Mouse (Mus musculus) neural tube, embryonic 14.5 days (tissue): ENCODE measurements at regions not wholly inside any gene's neighbourhood (a gene's known extent, or its start where the extent isn't known, plus 50 kb on each side); places are given as distances from the start of the nearest gene placed in this dataset.

Experiments
- ATAC-seq: fragments of 200-750 bp; cut with Nextera tagmentation; 2 replicates; pipeline ENCODE4 v1.8.0; 2017; ENCODE audit warnings: low read depth, mild to moderate bottlenecking, moderate TSS enrichment, moderate library complexity
- H3K27ac ChIP-seq: fragments of 300-500 bp; sonication (generic); 2 replicates; pipeline ENCODE4 v1.5.1; 2014; ENCODE audit warnings: low read depth, mild to moderate bottlenecking, control low read depth, low read length, moderate library complexity, mixed read lengths
- H3K27me3 ChIP-seq: fragments of 300-500 bp; sonication (generic); 2 replicates; pipeline ENCODE4 v1.6.1; 2014; ENCODE audit warnings: low read length; ENCODE audit not compliant: control insufficient read depth, insufficient read depth
- H3K36me3 ChIP-seq: fragments of 300-500 bp; sonication (generic); 2 replicates; pipeline ENCODE4 v1.6.1; 2014; ENCODE audit warnings: low read length, mixed read lengths; ENCODE audit not compliant: control insufficient read depth, insufficient read depth
- H3K4me1 ChIP-seq: fragments of 300-500 bp; sonication (generic); 2 replicates; pipeline ENCODE4 v1.6.1; 2014; ENCODE audit warnings: low read length; ENCODE audit not compliant: control insufficient read depth, insufficient read depth
- H3K4me2 ChIP-seq: fragments of 300-500 bp; sonication (generic); 2 replicates; pipeline ENCODE4 v1.6.1; 2014; ENCODE audit warnings: mild to moderate bottlenecking, low read depth, low read length, control low read depth
- H3K4me3 ChIP-seq: fragments of 300-500 bp; sonication (generic); 2 replicates; pipeline ENCODE4 v1.5.1; 2014; ENCODE audit warnings: low read depth, low read length, control low read depth, mixed read lengths
- H3K9ac ChIP-seq: fragments of 300-500 bp; sonication (generic); replicated peaks from 2 replicates; pipeline ENCODE4 v1.6.1; 2014; ENCODE audit warnings: low read depth, mild to moderate bottlenecking, control low read depth, low read length, mixed read lengths
- H3K9me3 ChIP-seq: fragments of 300-500 bp; sonication (generic); 2 replicates; pipeline ENCODE4 v1.6.1; 2016; ENCODE audit warnings: low read length; ENCODE audit not compliant: control insufficient read depth
- WGBS: fragments of 180-500 bp; shearing (Covaris S2); extraction: QIAGEN DNeasy Blood & Tissue Kit; methylation state at CpG from one replicate; pipeline ENCODE4 v1.1.7; 2014; 5-methylcytosine and 5-hydroxymethylcytosine counted together

DNA sequence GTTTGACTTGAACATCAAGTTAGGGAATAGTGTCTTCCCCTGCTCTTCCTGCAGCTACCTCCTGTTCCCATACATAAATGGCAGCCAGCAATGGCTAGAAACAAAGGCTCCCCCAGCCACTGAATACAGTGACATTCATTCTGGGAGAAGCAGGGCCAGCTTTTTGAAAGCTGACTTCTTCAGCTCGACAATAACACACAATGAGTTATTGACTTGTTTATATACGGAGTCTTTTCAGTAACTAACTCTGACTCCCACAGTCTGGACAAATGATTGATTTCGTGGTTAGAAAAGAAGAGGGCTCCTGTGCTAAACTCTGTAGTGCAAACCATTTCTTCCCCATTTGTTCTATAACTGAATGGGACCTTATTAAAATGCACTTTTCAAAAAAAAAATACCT is 146.4 kb upstream of the Dnajc24 start:
- no peak overlapping the region for H3K4me2 ChIP-seq
- H3K4me3 ChIP-seq, result no peak overlapping the region
- no peak overlapping the region for H3K9ac ChIP-seq
- ATAC-seq, result peak; percentile 65; the same call in 1 of the 2 replicates
- H3K4me1 ChIP-seq, result no peaks in the 10 kb centered on the region
- 7% methylated on average over 3 of the region's 3 CpGs for WGBS
- H3K9me3 ChIP-seq, result no peaks in the 10 kb centered on the region
- H3K27ac ChIP-seq, result no peak overlapping the region
- no peaks in the 10 kb centered on the region for H3K36me3 ChIP-seq
- H3K27me3 ChIP-seq, result no peaks in the 10 kb centered on the region

DNA sequence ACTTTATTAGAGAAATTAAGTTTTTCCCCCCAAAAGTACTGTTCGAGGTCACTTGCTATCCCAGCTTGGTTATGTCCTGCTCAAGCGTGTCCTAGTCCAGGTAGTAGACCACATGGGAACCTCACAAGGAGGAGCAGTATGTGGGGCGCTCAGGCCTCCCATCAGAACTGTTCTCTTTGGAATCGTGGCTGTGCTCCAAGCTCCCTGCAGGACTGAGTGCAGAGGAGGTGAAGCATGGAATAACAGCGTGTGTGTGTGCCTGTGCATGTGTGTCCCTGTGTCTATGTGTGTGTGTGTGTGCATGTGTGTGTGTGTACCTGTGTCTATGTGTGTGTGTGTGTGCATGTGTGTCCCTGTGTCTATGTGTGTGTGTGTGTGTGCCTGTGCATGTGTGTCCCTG is 137.6 kb upstream of the Dnajc24 start:
- Histone ChIP-seq H3K4me3 (no peak overlapping the region), H3K4me1 (no peaks in the 10 kb centered on the region), H3K4me2 (no peak overlapping the region), H3K9ac (no peak overlapping the region), H3K27ac (no peak overlapping the region), H3K27me3 (no peaks in the 10 kb centered on the region), H3K36me3 (no peaks in the 10 kb centered on the region), H3K9me3 (no peaks in the 10 kb centered on the region)
- no peak for ATAC-seq
- WGBS, result 88% methylated on average over 5 of the region's 5 CpGs

DNA sequence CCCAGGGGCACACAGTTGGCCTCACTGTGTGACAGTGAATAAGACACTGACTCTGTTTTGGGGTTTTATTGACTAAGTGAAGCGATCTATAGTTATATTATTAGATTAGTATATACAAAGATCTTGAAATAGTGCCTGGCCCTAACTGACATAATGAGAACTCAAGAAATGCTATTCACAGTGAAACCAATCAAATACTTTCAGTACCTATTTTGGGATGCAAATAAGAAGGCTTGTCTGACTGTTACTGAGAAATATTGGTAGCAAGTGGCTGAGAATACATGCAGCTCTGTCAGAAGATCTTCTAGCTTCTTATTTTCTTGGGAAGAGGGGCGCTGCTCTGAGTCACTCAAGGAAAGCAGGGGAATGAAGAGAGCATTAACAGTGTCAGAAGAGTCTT is 97.7 kb upstream of the Dnajc24 start:
- Histone ChIP-seq H3K4me1 (no peaks in the 10 kb centered on the region), H3K36me3 (no peaks in the 10 kb centered on the region), H3K27ac (no peak overlapping the region), H3K27me3 (no peaks in the 10 kb centered on the region), H3K4me2 (no peak overlapping the region), H3K9ac (no peak overlapping the region), H3K9me3 (no peaks in the 10 kb centered on the region), H3K4me3 (no peak overlapping the region)
- no peak for ATAC-seq
- WGBS, result 92% methylated on average over 2 of the region's 2 CpGs

DNA sequence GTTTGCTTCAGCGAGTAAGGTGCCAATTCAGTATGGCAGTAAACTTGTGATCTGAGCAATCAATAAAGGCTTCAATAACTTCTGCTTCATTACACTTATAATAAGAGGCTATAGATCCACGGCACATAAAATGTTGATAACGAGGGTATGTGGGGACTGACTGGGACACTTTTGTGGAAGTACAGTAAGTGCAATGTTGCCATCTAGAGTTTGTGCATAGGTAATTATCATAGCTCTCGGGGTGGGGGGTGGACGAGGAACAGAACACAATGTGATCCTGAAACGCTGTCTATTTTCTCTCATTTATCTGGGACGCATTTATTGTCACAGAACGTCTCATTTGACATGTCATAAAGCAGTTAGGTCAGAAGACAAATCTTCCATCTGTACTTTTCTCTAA is 82.8 kb upstream of the Dnajc24 start:
- Histone ChIP-seq H3K36me3 (no peaks in the 10 kb centered on the region), H3K27ac (no peak overlapping the region), H3K4me2 (no peak overlapping the region), H3K9ac (no peak overlapping the region), H3K4me1 (no peaks in the 10 kb centered on the region), H3K4me3 (no peak overlapping the region), H3K27me3 (no peaks in the 10 kb centered on the region), H3K9me3 (no peaks in the 10 kb centered on the region)
- 20% methylated on average over 8 of the region's 8 CpGs for WGBS
- no peak for ATAC-seq

DNA sequence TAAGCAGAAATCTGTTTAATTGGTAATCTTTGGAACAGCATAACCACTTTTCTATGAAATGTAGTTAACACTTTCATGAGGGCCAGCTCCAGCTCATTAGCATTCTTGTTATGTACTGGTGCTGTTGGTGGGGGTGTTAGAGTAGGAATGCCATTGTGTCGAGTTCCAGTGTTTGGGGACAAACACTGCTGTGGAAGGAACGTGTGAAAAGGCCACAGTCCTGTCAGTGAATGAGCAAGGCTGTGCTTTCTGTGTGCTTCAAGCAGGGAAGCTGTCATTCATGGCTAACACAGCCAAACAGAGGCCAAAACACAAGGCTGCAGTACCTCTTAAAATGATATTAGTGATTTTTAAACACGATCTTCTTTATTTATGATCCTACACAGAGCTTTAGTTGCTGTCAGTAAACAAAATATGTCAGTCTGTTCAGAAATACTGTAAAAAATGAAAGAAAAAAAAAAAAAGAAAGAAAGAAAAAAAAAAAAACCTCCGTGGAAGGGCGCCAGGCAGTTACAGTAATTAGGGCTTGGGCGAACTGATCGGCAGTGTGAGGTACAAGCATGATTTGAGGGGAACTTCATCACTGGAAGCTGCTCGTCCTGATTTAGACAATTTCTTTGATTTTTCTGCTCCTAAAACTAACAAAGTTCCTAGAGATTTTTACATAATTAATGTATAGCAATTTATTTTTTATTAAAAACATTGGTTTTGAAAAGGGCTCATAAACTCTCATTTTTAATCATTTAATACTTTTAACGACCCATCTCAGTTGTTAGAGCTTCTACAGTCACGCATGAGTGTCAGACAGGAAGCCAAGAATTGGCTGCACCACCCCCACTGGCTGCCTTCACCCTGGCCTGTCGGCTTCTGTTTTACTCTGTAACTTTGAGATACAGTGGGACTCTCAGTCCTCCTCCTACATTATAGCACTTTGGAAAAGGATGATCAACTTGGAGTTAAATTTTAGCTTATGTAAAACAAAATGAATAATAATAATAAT is 80.8 kb upstream of the Dnajc24 start:
- Histone ChIP-seq H3K4me1 (no peaks in the 10 kb centered on the region), H3K4me2 (no peak overlapping the region), H3K27me3 (no peaks in the 10 kb centered on the region), H3K27ac (no peak overlapping the region), H3K4me3 (no peak overlapping the region), H3K36me3 (no peaks in the 10 kb centered on the region), H3K9ac (no peak overlapping the region), H3K9me3 (no peaks in the 10 kb centered on the region)
- 6% methylated on average over 11 of the region's 11 CpGs for whole genome bisulfite sequencing
- peak; percentile 81; the same call in 1 of the 2 replicates for ATAC-seq

DNA sequence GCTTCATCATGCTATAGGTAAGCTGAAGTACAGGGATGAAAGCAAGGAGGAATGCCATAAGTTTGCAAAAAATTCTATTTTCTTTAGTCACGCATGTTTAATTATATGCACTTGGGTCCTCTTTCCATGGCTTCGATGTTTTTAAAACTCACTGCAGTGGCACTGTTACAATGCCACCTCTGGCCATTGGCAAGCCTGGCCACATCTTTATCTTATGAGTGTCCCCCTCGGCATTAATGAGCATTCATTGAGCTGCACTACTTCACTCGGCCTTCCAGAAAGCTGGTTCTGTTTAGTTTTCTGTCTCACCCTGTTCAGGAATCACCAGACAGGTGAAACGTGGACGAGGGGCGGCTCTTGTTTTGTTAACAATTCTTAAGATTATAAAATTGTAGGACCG is 79.7 kb upstream of the Dnajc24 start:
- no peaks in the 10 kb centered on the region for H3K27me3 ChIP-seq
- H3K36me3 ChIP-seq, result no peaks in the 10 kb centered on the region
- no peaks in the 10 kb centered on the region for H3K9me3 ChIP-seq
- H3K4me1 ChIP-seq, result no peaks in the 10 kb centered on the region
- no peak overlapping the region for H3K4me3 ChIP-seq
- H3K4me2 ChIP-seq, result no peak overlapping the region
- no peak for ATAC-seq
- WGBS, result 36% methylated on average over 8 of the region's 8 CpGs
- no peak overlapping the region for H3K9ac ChIP-seq
- H3K27ac ChIP-seq, result no peak overlapping the region

DNA sequence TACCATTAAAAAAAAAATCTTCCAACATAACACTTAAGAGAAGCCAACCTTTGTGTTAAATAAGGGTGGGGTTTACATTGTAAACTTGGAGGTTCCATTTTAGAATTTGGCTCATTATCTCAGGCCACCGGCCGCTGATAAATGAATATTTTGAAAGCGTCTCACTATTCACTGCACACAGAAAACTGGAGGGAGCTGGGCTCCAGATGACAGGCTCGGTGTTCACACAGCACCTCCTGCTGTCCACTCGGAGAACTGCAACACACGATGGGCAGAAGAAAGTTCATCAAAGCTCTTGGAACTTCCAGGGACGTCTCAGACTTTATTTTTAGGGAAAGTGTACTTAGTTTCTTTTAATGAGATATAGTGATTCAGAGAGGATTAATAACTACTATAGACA is 78.6 kb upstream of the Dnajc24 start:
- Histone ChIP-seq H3K9ac (no peak overlapping the region), H3K4me1 (no peaks in the 10 kb centered on the region), H3K36me3 (no peaks in the 10 kb centered on the region), H3K4me2 (no peak overlapping the region), H3K4me3 (no peak overlapping the region), H3K27me3 (no peaks in the 10 kb centered on the region), H3K9me3 (no peaks in the 10 kb centered on the region), H3K27ac (no peak overlapping the region)
- 0 out of 2 replicates have a peak, but pooled peaks have one; percentile 26 for ATAC-seq
- WGBS, result 1% methylated on average over 7 of the region's 7 CpGs

DNA sequence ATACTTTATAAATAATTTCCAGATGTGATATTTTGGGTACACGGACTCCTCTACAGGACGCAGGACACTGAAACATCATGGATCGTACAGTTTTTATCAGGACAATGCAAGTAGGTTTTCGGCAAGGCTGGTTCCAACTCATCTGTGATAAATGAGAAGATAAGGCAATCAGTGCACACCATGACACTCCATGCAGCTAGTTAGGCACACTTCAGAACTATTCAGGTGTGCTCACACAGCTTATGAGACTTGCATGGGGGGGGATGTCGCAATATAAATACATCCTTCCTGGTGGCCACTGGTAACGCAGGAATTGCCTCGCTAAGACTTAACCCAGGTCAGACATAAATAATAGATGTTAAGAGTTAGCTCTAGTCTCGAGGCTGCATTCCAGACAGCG is 77.3 kb upstream of the Dnajc24 start:
- ATAC-seq, result no peak
- H3K4me2 ChIP-seq, result no peak overlapping the region
- H3K4me3 ChIP-seq, result no peak overlapping the region
- no peak overlapping the region for H3K27ac ChIP-seq
- WGBS, result 56% methylated on average over 9 of the region's 9 CpGs
- H3K36me3 ChIP-seq, result no peaks in the 10 kb centered on the region
- H3K27me3 ChIP-seq, result no peaks in the 10 kb centered on the region; the same call in 1 of the 2 replicates
- H3K9ac ChIP-seq, result no peak overlapping the region
- no peaks in the 10 kb centered on the region for H3K4me1 ChIP-seq
- no peaks in the 10 kb centered on the region for H3K9me3 ChIP-seq

DNA sequence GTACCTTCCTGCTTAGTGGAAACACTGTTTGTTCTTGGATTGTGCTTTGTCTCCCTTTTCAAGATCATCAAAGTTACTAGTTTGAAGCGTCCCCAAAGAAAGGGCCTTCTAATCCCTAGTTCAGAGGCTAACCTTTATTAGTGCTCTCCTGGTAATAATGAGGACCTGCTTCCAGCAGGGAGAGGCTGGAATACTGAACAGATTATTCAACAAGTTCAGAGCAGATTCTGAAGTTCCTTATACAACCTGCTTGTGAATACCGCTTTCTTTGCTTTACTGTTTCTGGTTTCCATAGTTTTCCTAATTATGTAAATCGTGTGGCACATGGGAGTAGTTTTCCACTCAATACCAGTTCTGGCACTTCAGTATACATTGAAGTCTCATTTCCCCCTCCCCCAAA is 75.2 kb upstream of the Dnajc24 start:
- WGBS, result 50% methylated on average over 3 of the region's 3 CpGs
- no peak overlapping the region for H3K9ac ChIP-seq
- no peaks in the 10 kb centered on the region for H3K9me3 ChIP-seq
- H3K4me2 ChIP-seq, result no peak overlapping the region
- no peaks in the 10 kb centered on the region for H3K36me3 ChIP-seq
- no peak for ATAC-seq
- H3K4me3 ChIP-seq, result no peak overlapping the region
- no peaks in the 10 kb centered on the region; the same call in 1 of the 2 replicates for H3K27me3 ChIP-seq
- no peak overlapping the region for H3K27ac ChIP-seq
- H3K4me1 ChIP-seq, result no peaks in the 10 kb centered on the region
